Mouse (Mus musculus) retina, embryonic 14.5 days (tissue): ENCODE results near the gene Tmem262.
A peak's percentile ranks its signal among the peaks of the same experiment; 100 is the strongest.

ENCODE experiments used
- DNase-seq: peaks from one replicate; pipeline ENCODE4 v3.0.0-alpha.2; 2015; ENCODE audit warnings: low spot score

Gene Tmem262

DNA sequence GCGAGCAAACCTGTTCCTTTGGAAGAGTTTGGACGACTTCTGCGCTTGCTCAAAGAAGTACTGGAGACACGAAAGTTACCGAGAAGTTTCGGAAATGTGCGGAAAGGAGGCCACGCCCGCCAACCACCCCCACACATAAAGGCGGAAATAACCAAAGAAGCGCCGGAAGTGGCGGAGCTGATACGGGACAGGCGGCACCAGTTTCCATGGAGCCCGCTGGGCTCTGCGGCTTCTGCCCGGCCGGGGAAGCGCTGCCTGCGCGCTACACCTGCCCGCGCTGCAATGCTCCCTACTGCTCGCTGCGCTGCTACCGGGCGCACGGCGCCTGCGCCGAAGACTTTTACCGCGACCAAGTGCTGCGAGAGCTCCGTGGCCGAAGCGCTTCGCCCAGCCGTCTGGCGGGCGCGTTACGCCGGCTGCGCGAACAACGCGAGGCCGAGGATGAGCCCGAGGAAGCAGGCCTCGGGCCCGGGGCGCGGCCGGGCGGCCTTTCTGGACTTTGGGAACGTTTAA lies 18.8 kb upstream of the Tmem262 start, which contains the start of gene Znhit2:
Gene Znhit2 (plus strand): TSS at position 172 of the 513 bp plus-strand sequence.
- peak; percentile 95 for DNase-seq

DNA sequence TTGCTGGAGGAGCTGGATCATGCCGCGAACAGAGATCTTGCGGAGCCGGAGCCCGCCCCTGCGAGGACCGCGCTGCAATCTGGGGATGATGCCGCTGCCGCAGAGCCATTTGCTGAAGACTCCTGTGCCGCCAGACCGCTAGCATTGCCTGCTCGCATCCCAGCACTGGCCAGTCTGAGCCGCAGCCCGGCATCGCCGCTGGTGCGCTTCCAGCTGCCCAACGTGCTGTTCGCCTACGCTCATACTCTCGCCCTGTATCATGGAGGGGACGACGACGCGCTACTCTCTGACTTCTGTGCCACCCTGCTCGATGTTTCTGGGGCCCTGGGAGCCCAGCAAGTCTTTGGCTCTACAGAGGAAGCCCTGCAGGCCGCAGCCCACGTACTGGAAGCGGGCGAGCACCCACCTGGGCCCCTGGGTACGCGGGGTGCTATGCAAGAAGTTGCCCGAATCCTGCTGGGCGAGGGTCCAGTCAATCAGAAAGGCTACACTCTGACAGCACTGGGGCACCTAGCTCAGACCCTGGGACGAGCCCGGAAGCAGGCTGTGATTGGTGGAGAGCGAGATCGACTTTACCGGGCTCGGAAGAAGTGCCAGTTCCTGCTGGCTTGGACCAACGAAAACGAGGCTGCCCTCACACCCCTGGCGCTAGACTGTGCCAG lies 18.1 kb upstream of the Tmem262 start:
- DNase-seq, result peak; percentile 46

DNA sequence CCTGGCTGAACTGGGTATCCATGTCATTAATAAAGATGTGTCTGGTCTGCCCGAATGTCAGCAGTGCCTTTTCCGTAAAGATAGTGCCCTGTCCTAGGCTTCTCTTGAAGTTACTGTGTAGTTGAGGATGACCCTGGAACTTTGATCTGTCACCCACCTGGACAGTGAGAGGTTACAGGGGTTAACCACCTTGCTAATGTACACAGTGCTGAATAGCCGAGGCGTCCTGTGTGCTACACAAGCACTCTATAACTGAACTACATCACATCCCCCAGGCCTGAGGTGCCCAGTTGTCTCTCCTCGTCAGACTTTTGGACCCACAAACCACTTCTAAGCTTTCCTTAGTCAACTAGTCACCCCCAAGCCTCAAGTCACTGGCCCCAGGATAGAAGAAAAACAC lies 17.4 kb upstream of the Tmem262 start:
- no peak for DNase-seq

DNA sequence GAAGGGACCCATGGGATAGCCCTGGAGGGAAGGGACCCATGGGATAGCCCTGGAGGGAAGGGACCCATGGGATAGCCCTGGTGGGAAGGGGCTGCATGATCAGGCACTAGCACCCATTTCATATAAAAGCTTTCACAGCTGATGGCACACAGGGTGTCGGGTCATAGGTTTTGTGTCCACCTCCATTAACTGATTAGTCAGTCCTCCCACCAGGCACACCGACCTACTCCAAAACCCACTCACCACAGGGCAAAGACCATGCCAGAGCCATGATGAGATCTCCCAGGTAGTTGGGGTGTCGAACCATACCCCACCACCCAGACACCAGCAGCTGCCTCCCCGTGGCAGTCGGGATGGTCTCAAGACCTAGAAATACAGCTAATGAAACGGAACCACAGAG lies 16.8 kb upstream of the Tmem262 start:
- no peak for DNase-seq

DNA sequence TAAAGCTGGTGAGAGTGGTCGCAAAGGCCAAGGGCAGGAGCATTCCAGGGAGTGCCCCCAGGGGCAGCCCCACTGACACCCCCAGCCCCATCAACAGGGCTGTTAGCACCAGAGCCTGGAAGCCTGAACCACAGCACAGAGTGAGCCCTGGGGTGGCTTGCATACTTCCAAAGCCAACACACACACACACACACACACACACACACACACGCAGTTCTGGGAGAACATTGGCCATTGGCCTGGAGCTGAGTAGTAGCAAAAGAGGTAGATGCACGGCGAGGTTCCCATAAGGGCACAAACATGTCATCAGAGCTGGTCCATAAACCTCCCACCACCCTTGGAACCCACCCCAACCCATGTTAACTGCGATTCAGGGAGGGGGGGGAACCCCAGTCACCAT lies 13.3 kb upstream of the Tmem262 start:
- DNase-seq, result no peak

DNA sequence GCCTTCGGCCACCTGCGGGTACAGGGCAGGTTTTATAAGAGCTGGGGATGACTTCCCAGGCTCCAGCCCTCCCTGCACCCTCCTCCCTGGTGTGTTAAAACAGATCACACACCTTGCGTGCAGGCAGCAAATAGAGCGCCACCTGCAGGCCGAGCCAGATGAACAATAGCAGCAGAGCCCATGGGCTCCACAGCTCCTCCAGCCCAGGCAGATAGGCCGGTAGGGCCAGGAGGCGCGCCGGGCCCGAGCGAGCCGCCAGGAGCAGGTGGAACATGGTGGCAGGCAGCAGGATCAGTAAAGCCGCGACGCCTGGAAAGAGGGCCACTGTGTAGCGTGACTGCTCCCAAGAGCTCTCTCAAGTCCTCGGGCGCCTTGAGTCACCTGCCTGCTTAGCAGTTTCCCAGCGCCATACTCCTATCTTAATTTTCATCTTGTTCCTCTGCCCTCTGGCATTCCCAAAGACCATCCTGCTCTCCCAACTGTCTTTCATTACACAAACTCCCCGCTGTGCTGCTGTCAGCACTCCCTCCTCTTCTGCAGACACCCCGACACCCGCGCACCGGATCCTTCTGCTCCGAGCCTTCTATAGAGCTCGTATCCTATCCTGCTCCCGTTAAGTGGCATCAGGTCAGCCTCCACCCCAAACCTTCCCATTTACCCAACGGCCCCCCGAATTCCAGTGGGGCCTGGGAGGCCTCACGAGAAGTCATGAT lies 12.7 kb upstream of the Tmem262 start:
- DNase-seq, result peak; percentile 91

DNA sequence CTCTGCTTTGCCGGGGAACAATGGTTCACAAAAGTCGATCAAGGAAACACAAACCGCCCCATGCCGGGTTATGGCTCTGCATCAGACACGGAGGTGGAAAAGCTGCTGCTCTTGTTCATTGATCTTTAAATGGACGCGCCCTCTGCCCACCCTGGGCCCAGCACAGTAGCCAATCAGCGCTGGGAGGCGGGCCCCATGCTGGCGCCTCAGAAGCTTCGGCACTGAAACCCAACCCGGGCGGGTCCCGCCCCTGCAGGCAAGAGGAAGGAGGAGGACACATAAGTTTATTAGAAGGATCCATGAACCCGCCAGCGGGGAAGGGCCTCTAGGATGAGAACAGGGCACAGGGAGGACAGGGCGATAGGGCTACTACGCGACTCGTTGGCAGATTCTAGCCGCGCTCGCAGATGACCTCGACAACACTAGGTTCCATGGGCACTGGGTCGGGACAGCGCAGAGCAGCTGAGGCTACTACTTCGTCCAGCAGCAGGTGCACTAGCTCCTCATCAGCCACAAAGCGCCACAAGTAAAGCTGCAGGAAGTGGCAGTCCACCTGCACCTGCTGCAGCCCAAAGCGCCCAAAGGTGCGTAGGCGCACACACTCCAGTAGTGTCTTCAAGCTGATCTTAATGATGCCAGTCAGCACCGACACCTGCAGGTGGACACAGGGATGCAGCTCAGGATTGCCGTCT lies 12.0 kb upstream of the Tmem262 start, which contains the start of gene Tm7sf2:
Gene Tm7sf2 (minus strand): TSS at position 650 of the 692 bp plus-strand sequence.
- DNase-seq, result peak; percentile 92

DNA sequence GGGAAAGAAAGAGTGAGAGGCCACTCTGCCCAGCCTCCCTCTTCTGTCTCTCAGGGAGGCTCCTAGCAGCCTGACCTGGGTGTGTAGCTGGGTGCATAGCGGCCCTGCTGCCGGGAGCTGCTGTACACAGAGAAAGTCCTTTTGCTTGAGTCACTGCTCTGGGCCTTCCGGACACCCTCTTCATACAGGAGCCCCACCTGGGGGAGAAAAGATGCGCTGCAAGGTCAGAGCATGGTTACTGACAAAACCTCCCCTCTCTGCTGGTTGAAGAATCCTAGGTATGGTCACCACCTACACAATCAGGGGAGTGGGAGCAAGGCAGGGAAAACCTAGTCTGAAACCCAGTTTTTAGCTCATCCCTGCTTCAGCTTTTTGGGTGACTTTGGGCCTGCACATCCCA lies 10.9 kb upstream of the Tmem262 start:
- DNase-seq, result no peak

DNA sequence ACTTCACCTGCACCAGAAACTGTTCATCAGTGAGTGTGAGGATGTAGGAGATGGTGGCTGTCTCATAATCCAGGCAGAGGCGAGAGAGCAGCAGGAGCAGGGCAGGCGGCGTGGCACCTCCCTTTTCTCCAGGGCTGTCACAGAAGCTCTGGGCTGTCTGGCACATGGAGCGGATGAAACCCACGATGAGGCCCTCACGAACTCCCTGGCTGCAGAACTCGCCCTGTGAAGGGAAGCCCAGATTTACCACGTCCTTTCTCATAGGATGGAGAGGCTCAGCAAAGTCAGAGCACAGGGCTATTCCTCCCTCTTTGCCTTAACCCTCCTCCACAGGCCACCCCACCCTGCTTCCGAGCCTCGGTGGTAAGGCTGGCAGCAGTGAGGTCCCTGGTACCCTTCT lies 10.0 kb upstream of the Tmem262 start:
- no peak for DNase-seq

DNA sequence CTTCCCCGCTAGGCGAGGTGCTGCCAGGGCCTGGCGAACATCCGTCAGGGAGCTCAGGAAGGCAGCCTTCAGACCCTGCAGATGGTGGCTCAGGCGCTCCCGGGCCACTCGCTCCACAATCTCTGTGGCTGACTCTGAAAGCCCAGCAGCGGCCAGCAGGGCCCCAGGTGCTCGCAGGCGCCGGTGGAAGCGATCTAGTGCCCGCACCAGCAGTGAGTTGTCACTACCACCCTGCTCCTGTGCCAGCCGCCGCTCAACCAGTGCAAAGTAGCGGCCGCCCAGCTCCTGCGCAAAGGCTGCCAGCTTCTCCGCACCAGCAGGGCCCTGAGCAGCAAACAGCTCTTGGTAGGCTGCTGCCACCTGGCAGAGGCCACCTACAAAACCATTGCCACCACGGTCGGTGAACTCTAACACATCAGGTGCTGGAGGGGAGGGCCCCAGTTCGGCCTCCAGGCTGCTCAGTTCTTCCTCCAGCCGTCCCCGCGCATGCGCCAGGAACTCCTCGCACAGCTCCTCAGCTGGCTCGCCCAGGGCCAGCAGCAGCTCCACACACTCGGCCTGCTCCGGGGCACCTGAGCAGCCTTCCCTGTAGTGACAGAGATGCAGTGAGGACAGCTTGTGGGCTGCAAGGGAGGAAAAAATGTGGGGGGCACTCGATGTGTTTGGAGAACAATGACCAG lies 9.1 kb upstream of the Tmem262 start:
- no peak for DNase-seq

DNA sequence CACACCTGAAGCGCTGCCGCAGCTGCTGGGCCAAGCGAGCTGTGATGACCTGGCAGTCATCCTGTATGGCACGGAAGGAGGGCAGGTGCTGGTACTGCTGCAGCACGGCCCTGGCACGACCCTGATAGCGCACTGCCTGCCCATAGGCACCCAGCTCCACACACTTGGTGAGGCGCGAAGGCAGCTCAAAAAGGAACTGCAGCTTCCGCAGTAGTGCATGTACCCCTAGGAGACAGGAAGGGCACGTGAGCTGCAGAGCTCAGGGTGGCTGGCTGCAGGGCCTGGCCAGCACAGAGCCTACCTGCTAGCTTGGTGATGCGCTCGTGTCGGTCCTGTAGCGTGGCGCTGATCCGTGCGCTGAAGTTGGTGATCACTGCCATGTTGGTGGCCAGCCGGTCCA lies 8.6 kb upstream of the Tmem262 start:
- no peak for DNase-seq

DNA sequence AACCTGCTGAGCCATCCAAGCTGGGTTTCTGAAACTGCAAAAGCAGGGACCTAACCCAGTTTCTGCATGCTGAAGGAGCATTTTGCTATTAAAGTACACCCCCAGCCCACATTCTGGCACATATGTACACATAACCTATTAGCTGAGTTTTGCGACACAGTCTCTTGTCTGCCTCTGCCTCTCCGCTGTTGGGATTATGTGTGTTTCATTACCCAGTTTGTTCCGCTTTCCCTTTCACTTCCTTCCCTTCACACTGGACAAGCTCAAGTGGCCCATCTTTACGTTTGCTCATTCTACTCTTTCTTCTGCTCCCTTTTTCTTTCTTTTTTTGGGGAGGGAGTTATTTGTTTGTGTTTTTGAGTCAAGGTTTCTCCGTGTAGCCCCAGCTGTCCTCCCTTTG lies 5.9 kb upstream of the Tmem262 start:
- no peak for DNase-seq

DNA sequence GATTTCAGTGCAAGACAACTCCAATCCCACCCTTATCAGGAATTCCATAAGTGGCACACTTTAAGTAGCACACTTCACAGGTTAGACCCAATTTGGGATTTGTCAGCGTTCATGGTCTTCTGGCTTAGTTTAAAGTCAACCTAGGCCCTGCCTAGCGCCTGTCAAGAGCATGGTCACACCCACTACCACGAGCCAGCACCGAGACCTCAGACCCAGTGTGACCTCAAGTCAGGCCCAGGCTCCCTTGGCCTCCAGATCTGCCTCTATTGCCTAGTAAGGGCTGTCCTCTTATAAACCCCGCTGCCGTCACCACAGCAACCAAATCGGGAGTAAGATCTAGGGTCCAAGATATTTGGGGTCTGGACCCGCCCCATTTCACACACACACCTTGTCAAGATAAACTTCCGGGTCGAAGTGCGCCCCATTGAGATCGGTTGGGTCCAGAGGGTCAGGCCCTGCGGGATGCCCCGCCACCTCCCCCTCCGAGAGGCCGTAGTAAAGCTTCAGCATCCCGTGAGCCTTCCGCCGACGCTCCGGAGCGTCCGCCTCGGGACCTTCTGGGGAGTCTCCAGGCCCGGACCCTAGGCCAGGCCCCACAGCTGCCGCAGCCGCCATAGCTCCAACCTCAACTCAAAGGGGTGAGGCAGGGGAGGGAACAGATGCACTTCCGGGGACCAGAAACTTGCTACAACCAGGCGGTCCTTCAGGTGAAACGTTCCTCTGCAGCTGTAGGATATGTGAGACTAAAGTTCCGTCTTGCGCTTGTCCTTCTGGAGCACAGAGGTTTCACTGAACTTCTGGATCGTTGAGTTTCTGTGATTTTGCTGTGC lies 3.1 kb upstream of the Tmem262 start, which contains the start of gene Vps51:
Gene Vps51 (minus strand): TSS at position 668 of the 830 bp plus-strand sequence.
- DNase-seq, result peak; percentile 96

DNA sequence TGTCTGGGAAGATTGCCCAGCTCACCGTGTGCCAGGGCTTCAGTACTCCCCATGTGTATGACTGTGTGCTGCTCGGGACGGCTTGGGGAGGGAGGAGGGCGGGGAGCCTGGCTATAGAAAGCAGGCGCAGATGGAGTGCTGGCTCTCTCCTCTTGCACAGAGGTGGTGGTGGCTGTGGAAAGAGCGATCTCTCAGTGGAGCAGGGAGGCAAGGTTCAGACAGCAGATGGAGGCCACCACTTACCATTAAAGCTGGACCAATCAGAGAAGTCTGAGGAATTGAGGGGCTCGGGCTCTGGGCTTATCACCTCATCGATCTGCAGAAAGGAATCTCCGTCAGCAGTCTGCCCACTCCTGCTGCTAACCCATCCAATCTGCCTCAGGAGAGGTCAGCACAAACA lies 2.3 kb downstream of the Tmem262 start, which contains the start of gene Gm28374:
Gene Gm28374 (minus strand): TSS at position 101 of the 400 bp plus-strand sequence.
- no peak for DNase-seq

DNA sequence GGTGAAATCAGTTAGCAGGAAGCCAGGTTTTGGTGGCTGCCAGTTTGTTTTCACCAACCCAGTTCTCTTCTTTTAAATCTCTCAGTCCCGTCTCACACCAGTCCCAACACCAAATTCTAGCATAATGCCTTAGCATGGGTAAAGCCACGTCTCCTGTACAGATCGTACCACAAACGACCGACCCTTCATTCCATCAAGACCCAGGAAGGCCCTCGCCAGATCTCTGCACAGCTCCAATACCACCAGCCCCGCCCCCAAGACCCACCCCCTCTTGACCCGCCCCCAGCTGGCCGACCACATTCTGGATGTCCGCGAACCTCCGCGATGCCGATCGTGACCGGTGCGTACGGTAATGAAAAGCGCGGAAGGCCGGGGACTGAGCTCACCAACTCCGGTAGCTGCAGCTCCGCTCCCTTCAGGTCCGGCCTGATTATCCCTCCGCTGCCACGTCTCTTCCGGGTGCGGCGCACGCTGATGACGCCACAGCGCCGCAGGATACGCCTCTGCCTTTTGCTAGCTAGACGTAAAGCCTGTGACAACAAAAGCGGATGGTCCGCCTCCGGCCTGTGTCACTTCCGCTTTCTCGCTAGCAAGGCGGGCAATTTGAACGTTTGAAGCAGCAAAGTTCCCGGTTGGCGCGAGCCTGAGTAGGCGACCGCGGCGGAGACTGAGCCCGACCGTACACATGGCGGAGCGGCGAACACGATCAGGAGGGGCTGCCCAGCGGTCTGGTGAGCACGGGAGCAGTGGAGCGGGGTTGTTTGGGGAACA lies 4.8 kb downstream of the Tmem262 start, which contains the start of the genes Zfpl1 and Cdca5:
Gene Zfpl1 (minus strand): TSS at position 479 of the 771 bp plus-strand sequence.
Gene Cdca5 (plus strand): TSS at position 506 of the 771 bp plus-strand sequence.
- DNase-seq, result peak; percentile 99

DNA sequence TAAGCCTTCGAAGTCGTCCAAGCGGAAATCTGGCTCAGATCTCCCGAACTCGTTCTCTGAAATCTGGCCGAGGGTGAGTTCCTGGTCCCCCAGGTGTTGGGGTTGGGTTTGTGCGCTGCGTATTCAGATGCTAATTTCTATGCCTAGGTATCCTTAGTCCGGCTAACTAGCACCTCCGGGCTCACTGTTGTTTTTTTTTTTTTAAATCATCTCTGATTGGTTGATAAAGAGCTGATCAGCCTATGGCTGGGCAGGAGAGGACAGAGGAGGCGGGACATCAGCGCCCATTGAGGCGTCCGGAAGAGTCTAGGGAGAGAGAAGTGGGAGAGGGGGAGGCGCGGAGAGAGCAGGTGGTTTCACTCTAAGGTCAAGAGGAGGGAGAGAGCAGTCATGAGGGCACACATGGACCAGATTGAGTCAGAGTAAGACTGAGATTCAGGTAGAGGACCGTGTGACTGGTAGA lies 5.6 kb downstream of the Tmem262 start:
- DNase-seq, result peak; percentile 87

DNA sequence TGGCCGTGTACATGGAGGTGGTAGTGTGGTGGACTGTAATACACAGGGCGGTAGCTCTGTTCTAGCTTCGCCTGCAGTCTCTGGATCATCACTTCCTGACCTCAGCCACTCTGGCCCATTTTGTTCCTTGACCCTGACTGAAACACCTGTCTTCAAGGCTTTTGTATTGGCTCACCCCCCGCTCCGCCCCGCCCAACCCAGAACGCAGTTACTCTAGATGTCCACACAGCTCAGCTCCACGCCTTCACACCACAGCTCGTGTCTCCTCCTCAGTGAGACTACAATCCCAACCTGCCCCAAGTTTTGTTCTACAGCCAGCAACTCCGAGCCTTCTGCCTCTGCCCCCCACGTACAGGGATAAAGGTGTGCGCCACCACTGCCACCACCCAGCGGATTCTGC lies 9.0 kb downstream of the Tmem262 start:
- no peak for DNase-seq

DNA sequence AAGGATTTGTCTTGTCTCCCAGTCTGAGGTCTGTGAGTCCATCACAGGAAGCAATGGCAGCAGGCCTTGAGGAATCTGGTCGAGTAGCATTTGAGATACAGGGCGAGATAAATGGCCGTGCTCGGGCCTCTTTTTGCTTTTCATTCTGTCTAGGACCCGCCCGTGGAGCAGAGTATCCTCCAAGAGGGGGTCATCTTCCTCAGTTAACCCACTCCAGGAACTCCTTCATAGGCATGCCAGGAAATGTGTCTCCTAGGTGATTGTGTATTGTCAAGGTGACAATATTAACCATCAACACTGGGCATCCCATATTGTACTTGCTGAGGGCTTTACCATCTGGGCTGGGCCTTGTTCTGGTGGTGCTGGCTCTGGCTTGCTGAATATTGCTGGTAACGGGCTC lies 14.3 kb downstream of the Tmem262 start, which contains the start of gene AC131692.1:
Gene AC131692.1 (plus strand): TSS at position 301 of the 400 bp plus-strand sequence.
- no peak for DNase-seq

DNA sequence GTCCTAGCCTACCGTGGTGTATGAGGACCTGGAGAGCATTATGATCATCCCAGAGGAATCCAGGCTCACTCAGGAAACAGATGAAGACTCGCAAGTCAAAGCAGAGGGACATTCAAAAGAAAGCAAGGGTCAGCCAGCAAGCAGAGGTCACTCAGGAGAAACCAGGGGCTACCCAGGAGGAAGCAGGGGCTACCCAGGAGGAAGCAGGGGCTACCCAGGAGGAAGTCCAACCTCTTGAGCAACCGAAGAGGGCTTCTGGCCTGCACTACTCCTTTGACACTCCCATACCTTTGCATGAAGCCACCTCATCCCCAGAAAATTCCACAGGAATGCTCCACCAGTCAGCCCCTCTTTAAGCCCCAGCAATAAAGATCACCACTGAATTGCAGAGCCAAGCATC lies 18.0 kb downstream of the Tmem262 start:
- no peak for DNase-seq

DNA sequence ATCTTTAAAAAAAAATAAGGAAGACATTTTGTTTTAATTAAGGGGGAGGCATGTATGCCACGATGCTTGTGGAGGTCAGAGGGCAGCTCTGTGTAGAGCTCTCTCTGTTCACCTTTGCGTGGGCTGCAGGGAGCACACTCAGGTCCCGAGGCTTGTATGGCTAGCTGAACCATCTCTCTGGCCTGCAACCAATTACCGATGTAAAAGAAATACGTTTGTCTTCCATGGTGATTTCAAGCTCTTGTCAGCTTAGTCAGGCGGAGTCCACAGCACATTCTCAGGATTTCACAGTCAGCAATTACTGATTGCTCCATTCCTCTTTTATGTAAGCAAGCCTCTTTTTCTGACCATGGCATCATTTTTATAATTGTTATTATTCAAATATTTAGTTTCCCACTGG lies 21.4 kb downstream of the Tmem262 start:
- DNase-seq, result no peak
